Mouse (Mus musculus) regulatory T cell (primary cell): Measurements from ENCODE around the gene Fbxo40.

Source experiments
- in situ Hi-C: fragments of 300-600 bp; cut with MboI, MseI; formaldehyde crosslinking; loops from one replicate; pipeline ENCODE4 v1.15.1; 2025; ENCODE audit warnings: high pct_unique_total_duplicates

Fbxo40 gene

GRCm38 (mm10) chr16:36947646-36948197 lies 42.5 kb downstream of the Fbxo40 start:
- in situ Hi-C loops = no loop called here

- in situ Hi-C loops = no loop called here
These were observed 43.7 kb downstream of the Fbxo40 start for GRCm38 (mm10) chr16:36946459-36947159.

- in situ Hi-C loops = loop anchor here (5.0 kb wide), 1 partner anchor 62 kb away; no protein-coding TSS in a partner anchor
These were observed 45.3 kb downstream of the Fbxo40 start for GRCm38 (mm10) chr16:36944895-36945424.

GRCm38 (mm10) chr16:36943591-36943990 lies 46.7 kb downstream of the Fbxo40 start:
- in situ Hi-C loops = loop anchor here (5.0 kb wide), 1 partner anchor 64 kb away; no protein-coding TSS in a partner anchor

GRCm38 (mm10) chr16:36941895-36942294 lies 48.4 kb downstream of the Fbxo40 start:
- in situ Hi-C loops = loop anchor here (5.0 kb wide), 1 partner anchor 65 kb away; no protein-coding TSS in a partner anchor

DNA sequence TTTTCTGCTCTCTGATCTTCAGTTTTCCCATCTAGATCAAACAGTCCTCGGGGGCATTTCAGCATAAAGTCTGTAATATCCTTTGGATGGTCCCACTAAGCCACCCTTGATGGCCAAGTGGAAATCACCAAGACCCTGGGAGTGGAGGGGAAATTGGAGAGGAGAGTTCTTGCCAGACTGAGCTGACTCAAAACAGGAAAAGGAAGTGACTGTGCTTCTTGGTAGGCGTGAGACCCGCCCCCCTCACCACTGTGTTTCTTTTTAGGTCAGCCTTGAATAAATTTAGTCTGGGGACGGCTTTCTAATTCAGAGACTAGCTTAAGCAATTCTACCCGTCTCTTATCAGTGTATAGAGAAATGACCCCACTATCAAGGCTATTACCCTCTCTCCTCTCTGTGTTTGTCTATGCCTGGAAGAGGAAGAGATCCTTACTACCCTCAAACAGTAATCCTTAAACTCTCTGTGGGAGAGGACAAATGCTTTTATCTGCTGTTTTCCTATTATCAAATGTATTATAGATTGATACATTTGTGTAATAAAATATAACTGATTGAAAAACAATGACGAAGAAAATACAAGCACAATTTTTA lies 49.0 kb downstream of the Fbxo40 start:
- in situ Hi-C loops = loop anchor here (5.0 kb wide), 1 partner anchor 66 kb away; no protein-coding TSS in a partner anchor

GRCm38 (mm10) chr16:36935814-36936213 lies 54.5 kb downstream of the Fbxo40 start:
- in situ Hi-C loops = no loop called here

DNA sequence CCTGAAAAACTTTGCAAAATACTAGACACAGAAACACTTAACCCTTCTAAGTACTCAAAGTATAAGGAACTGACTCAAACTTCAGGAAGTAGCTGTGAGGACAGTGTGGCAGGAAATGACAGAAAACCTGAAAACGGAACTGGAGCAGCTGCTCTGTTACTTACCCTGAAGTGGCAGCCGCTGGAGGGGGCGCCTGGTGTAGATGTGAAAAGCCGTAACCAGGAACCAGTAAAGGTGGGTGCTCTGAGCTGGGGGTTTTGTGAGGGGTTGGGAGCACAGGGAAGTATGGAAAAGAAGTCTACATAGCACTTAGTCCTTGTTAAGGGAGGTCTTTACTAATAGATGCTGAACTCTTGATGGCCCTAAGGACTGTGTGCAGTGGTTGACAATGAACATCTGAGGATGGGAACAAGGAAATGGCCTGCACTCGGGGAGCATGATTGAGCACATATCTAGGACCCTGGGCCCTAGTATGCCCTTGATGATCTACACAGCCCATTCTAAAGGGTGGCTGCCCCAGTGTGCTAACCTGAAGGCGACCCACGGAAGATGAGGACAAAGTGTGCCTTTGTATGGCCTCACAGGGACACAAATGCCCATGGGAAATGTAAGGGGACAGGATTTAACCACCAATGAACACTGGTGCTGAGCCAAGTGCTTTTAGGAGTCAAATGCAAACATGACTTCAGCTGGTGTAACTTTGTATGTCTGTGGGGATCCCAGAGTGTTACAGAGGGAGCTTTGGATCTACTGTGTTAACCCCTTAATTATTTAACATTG lies 55.2 kb downstream of the Fbxo40 start, which contains the start of gene Hcls1:
Gene Hcls1 (plus strand): TSS at position 143 of the 780 bp plus-strand sequence.
- in situ Hi-C loops = no loop called here

- in situ Hi-C loops = no loop called here
These were observed 56.0 kb downstream of the Fbxo40 start for GRCm38 (mm10) chr16:36934131-36934840.

- in situ Hi-C loops = no loop called here
These were observed 57.7 kb downstream of the Fbxo40 start for GRCm38 (mm10) chr16:36932546-36932945.

- in situ Hi-C loops = no loop called here
These were observed 58.3 kb downstream of the Fbxo40 start for GRCm38 (mm10) chr16:36931976-36932375.

DNA sequence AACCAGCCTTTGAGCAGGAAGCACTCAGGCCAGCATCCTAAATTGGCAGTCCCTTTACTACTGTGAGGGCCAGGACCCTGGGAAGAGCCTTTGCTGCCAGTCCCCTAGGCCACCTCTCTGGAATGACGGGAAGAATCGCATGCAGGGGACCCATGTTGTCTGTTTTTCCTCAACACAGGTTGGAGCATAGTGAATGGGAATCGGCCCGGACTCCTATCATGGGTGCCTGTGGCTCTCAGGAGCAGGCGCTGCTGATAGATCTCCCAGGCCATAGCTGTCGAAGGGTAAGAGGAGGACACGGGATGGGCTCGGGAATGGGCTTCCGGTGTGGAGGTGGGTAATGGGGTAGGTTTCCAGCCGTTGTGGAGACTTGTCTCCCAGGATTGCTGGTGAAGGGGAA lies 58.9 kb downstream of the Fbxo40 start:
- in situ Hi-C loops = no loop called here

- in situ Hi-C loops = no loop called here
These were observed 59.8 kb downstream of the Fbxo40 start for GRCm38 (mm10) chr16:36930231-36931136.

GRCm38 (mm10) chr16:36929216-36929615 lies 61.1 kb downstream of the Fbxo40 start:
- in situ Hi-C loops = no loop called here

DNA sequence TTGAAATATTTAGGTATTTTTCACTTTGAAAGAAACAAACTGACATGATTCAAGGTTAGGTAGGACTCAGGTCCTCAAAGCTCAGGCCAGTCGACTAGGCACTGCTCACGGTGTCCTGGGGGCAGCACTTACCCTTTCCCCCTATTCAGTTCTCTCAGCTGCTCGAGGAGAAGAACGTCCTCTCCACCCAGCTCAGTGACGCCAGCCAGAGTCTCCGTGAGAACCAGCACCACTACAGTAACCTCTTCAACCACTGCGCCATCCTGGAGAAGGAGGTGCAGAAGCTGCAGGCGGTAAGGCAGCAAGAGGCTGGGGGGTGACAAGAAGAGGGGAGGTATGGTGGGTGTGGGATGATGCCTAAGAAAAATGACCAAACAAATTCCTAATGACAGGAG lies 62.2 kb downstream of the Fbxo40 start:
- in situ Hi-C loops = no loop called here

GRCm38 (mm10) chr16:36927495-36928105 lies 62.7 kb downstream of the Fbxo40 start:
- in situ Hi-C loops = no loop called here

GRCm38 (mm10) chr16:36926514-36927447 lies 63.5 kb downstream of the Fbxo40 start:
- in situ Hi-C loops = no loop called here

- in situ Hi-C loops = no loop called here
These were observed 64.5 kb downstream of the Fbxo40 start for GRCm38 (mm10) chr16:36925797-36926196.
